Mouse (Mus musculus): ENCODE results near the gene Rps18. TPM values are rescaled to one million over a fixed set of nuclear protein-coding genes. Genes with fewer than 3 reads are reported as not detected.

The Rps18 gene
- 30.7 and 202 TPM in 2 replicates for polyA plus RNA-seq (2012; ENCODE audit: low replicate concordance)

GRCm38 (mm10) chr17:33955555-33956214 lies at the start of gene Rps18, which contains the start of gene Vps52:
Gene Rps18, minus strand, starts transcription at chr17:33956001.
Gene Vps52, plus strand, starts transcription at chr17:33955812.

DNA sequence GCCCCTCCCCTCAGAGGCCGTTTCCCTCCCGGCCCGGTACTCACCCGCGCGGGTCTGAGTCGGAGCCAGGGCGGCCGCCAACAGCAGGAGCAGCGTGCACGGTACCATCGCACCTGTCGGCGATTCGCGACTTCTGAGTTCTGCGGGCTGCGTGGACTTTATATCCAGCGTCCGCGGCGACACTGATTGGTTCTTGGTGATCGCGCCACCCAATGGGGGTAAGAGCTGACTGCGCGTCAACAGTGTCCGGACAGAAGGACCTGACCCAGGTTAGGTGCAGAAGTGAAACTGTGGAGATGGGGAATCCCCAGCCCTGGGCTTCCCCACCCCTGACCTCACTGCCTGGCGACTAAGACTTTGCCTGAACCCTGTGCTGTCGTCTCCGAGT lies 44.3 kb upstream of the Rps18 start, which contains the start of gene H2-K1:
H2-K1 (minus strand) TSS at position 198 of the 388 bp plus-strand sequence.

GRCm38 (mm10) chr17:33951021-33951946 lies 4.5 kb downstream of the Rps18 start, which contains the start of gene B3galt4:
Gene B3galt4, minus strand, starts transcription at chr17:33951488.

GRCm38 (mm10) chr17:33940206-33940805 lies 15.5 kb downstream of the Rps18 start, which contains the start of the genes Pfdn6 and Wdr46:
Gene Pfdn6, minus strand, starts transcription at chr17:33940343.
Gene Wdr46, plus strand, starts transcription at chr17:33940660.

GRCm38 (mm10) chr17:33929371-33930279 lies 26.2 kb downstream of the Rps18 start, which contains the start of gene Rgl2:
Gene Rgl2, plus strand, starts transcription at chr17:33929543.

DNA sequence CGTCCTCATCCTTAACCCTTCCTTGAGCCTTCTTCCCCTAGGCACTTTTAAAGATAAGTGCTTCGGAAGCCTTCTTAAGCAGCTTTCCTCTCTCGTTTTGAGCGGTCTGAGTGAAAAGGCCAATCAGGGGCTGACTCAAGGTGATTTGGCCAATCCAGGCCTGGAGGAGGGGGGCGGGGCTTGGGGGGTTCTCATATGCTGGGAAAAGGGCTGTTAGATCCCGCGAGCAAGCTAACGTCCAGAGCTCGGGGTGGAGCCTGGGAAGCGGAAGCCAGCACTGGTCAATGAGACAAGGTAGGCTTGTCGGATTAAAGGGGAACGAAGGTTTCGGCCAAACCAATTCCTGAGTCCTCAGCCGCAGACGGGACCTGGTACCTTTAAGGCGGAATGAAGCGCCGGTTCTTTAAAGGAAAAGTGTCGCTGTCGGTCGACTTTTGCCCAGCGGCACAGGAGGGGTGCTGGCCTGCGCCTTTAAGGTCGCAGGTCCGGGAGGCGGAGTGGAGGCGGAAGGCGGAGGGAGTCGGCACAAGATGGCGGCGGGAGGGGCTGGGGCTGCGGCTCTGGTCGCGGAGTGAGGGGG lies 40.0 kb downstream of the Rps18 start, which contains the start of the genes Tapbp and Zbtb22:
Tapbp (plus strand) TSS at position 229 of the 580 bp plus-strand sequence.
Zbtb22 (plus strand) TSS at position 234 of the 580 bp plus-strand sequence.

GRCm38 (mm10) chr17:33909077-33909868 lies 46.5 kb downstream of the Rps18 start, which contains the start of gene Daxx:
Gene Daxx, plus strand, starts transcription at chr17:33909414.

GRCm38 (mm10) chr17:33904835-33905234 lies 51.0 kb downstream of the Rps18 start, which contains the start of gene Platr17:
Gene Platr17, plus strand, starts transcription at chr17:33905135.

Other genes with a start within 250 kb of the Rps18 start
- 44.5 and 158 TPM in 2 replicates for gene March2, start 237.3 kb downstream of the Rps18 start, polyA plus RNA-seq (2012; ENCODE audit: low replicate concordance)
- gene Rab11b, start 195.5 kb downstream of the Rps18 start, polyA plus RNA-seq (2012; ENCODE audit: low replicate concordance) = 143 and 241 TPM in 2 replicates
- 1.6 and 3.1 TPM in 2 replicates for gene Angptl4, start 174.2 kb downstream of the Rps18 start, polyA plus RNA-seq (2012; ENCODE audit: low replicate concordance)
- 1.7 and 2.4 TPM in 2 replicates for gene Kank3, start 145.5 kb downstream of the Rps18 start, polyA plus RNA-seq (2012; ENCODE audit: low replicate concordance)
- gene Rps28, start 131.4 kb downstream of the Rps18 start, polyA plus RNA-seq (2012; ENCODE audit: low replicate concordance) = 248 and 4,845 TPM in 2 replicates
- gene Ndufa7, start 131.4 kb downstream of the Rps18 start, polyA plus RNA-seq (2012; ENCODE audit: low replicate concordance) = 396 and 428 TPM in 2 replicates
- gene Cd320, start 112.9 kb downstream of the Rps18 start, polyA plus RNA-seq (2012; ENCODE audit: low replicate concordance) = 7.4 and 13.7 TPM in 2 replicates
- not detected in 2 replicates for gene Gm7029, start 82.2 kb downstream of the Rps18 start, polyA plus RNA-seq (2012; ENCODE audit: low replicate concordance)
- gene Kifc1, start 65.3 kb downstream of the Rps18 start, polyA plus RNA-seq (2012; ENCODE audit: low replicate concordance) = 8.0 and 16.7 TPM in 2 replicates
- gene Platr17, start 50.9 kb downstream of the Rps18 start, polyA plus RNA-seq (2012; ENCODE audit: low replicate concordance) = not detected in 2 replicates
- 44.3 and 55.2 TPM in 2 replicates for gene Daxx, start 46.6 kb downstream of the Rps18 start, polyA plus RNA-seq (2012; ENCODE audit: low replicate concordance)
- 1,240 and 2,267 TPM in 2 replicates for gene Tapbp, start 40.1 kb downstream of the Rps18 start, polyA plus RNA-seq (2012; ENCODE audit: low replicate concordance)
- gene Zbtb22, start 40.1 kb downstream of the Rps18 start, polyA plus RNA-seq (2012; ENCODE audit: low replicate concordance) = 63.9 and 83.1 TPM in 2 replicates
- gene Rgl2, start 26.5 kb downstream of the Rps18 start, polyA plus RNA-seq (2012; ENCODE audit: low replicate concordance) = 344 and 699 TPM in 2 replicates
- 74.4 and 96.8 TPM in 2 replicates for gene Pfdn6, start 15.7 kb downstream of the Rps18 start, polyA plus RNA-seq (2012; ENCODE audit: low replicate concordance)
- gene Wdr46, start 15.3 kb downstream of the Rps18 start, polyA plus RNA-seq (2012; ENCODE audit: low replicate concordance) = 59.7 and 181 TPM in 2 replicates
- 33.9 and 69.4 TPM in 2 replicates for gene B3galt4, start 4.5 kb downstream of the Rps18 start, polyA plus RNA-seq (2012; ENCODE audit: low replicate concordance)
- 65.1 and 130 TPM in 2 replicates for gene Vps52, start 189 bp downstream of the Rps18 start, polyA plus RNA-seq (2012; ENCODE audit: low replicate concordance)
- gene H2-K1, start 44.3 kb upstream of the Rps18 start, polyA plus RNA-seq (2012; ENCODE audit: low replicate concordance) = 1,004 and 3,373 TPM in 2 replicates
- 49.6 and 111 TPM in 2 replicates for gene Ring1, start 68.7 kb upstream of the Rps18 start, polyA plus RNA-seq (2012; ENCODE audit: low replicate concordance)
- 67.5 and 266 TPM in 2 replicates for gene H2-Ke6, start 72.1 kb upstream of the Rps18 start, polyA plus RNA-seq (2012; ENCODE audit: low replicate concordance)
- gene Slc39a7, start 75.7 kb upstream of the Rps18 start, polyA plus RNA-seq (2012; ENCODE audit: low replicate concordance) = 46.1 and 74.3 TPM in 2 replicates
- 155 and 353 TPM in 2 replicates for gene Rxrb, start 75.8 kb upstream of the Rps18 start, polyA plus RNA-seq (2012; ENCODE audit: low replicate concordance)
- gene Col11a2, start 83.4 kb upstream of the Rps18 start, polyA plus RNA-seq (2012; ENCODE audit: low replicate concordance) = 14.4 and 54.0 TPM in 2 replicates
- 55.1 and 259 TPM in 2 replicates for gene H2-Oa, start 136.3 kb upstream of the Rps18 start, polyA plus RNA-seq (2012; ENCODE audit: low replicate concordance)
- gene H2-DMa, start 163.5 kb upstream of the Rps18 start, polyA plus RNA-seq (2012; ENCODE audit: low replicate concordance) = 140 and 479 TPM in 2 replicates
- 377 and 424 TPM in 2 replicates for gene Brd2, start 166.6 kb upstream of the Rps18 start, polyA plus RNA-seq (2012; ENCODE audit: low replicate concordance)
- gene H2-DMb2, start 187.3 kb upstream of the Rps18 start, polyA plus RNA-seq (2012; ENCODE audit: low replicate concordance) = 454 and 462 TPM in 2 replicates
- 22.9 and 41.1 TPM in 2 replicates for gene H2-DMb1, start 197.1 kb upstream of the Rps18 start, polyA plus RNA-seq (2012; ENCODE audit: low replicate concordance)
- 74.5 and 112 TPM in 2 replicates for gene Tap1, start 231.6 kb upstream of the Rps18 start, polyA plus RNA-seq (2012; ENCODE audit: low replicate concordance)
- gene Psmb9, start 231.8 kb upstream of the Rps18 start, polyA plus RNA-seq (2012; ENCODE audit: low replicate concordance) = 85.6 and 98.9 TPM in 2 replicates
- gene Psmb8, start 241.7 kb upstream of the Rps18 start, polyA plus RNA-seq (2012; ENCODE audit: low replicate concordance) = 348 and 445 TPM in 2 replicates
- gene Tap2, start 247.5 kb upstream of the Rps18 start, polyA plus RNA-seq (2012; ENCODE audit: low replicate concordance) = 148 and 211 TPM in 2 replicates